Mouse (Mus musculus): ENCODE results near the gene Agpat3.

The Agpat3 gene

DNA sequence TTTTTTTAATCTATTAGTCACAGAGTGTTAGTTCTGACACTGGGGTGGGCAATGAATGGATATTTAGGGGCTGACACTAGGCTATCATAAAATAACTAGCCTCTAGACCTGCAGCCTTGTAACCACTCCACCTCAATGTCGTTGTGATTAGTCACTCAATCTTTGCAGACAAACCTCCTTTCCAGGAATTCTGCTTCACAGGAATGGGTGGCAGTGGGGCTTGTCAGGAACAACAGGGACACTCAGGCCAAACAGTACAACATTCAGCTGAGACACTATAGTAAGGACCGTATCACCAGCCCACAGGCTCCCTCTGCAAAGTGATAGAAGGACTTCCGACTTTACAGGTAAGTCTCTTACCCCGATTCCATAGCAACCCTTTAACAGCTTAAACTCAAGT is 105.6 kb downstream of the Agpat3 start:
- no peak for DNase-seq

- DNase-seq, result no peak
Measured at GRCm38 (mm10) chr10:78245225-78245547, 107.1 kb downstream of the Agpat3 start.

GRCm38 (mm10) chr10:78244438-78245224 is 107.7 kb downstream of the Agpat3 start, which contains the start of gene Trappc10:
Trappc10 (minus strand) TSS chr10:78244641.
- peak; percentile 91 for DNase-seq

DNA sequence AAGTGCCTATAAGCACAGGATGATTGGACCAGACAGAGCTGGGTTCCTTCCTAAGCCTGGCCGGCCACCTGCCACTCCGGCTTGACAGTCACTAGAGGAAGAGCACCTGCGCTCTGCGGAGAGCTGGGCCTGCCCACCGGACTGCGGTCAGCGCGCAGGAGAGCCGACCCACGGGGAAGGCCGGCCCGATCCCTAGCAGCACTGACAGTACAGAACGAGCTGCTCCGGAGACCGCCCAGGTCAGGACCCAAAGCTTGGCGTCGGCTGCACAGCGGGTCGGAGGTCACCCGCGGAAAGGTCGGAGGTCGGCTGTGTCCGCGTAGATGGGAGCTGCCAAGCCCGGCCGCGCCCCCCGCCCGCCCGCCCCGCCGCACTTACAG is 108.2 kb downstream of the Agpat3 start:
- DNase-seq, result peak; percentile 74

- DNase-seq, result no peak
Measured at GRCm38 (mm10) chr10:78238926-78239325, 113.4 kb downstream of the Agpat3 start.

- no peak for DNase-seq
Measured at GRCm38 (mm10) chr10:78238297-78238696, 114.0 kb downstream of the Agpat3 start.

DNA sequence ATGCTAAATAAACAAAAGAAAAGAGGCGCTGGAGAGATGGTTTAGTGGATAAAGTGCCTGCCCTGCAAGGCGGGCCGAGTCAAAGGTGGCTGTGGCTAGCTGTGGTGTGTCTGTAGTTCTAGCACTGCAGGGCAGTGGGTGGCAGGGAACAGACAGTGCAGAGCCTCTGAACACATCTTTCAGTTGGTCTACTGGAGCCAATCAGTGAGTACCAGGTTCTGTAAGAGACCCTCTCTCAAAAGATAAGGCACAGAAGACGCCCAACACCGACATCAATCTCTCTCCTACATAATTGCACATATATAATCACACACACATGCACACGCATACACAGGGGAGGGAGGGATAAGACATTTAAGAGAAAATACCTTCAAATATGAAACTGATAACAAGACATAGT is 114.5 kb downstream of the Agpat3 start:
- DNase-seq, result no peak

- DNase-seq, result no peak
Measured at GRCm38 (mm10) chr10:78236885-78237629, 115.2 kb downstream of the Agpat3 start.

DNA sequence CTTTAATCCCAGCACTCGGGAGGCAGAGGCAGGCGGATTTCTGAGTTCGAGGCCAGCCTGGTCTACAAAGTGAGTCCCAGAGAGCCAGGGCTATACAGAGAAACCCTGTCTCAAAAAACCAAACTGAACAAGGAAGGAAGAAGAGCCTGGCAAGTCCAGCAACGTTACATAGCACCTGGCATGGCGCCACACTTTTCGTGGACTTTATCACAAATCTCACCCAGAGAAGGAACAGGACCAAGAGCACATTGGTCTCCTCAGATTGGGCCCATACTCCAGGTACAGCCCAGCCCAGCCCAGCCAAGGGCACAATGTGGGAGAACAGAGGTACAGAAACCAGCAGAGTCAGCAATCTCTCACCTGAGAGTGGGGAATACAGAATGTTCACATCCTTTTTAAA is 118.5 kb downstream of the Agpat3 start:
- DNase-seq, result peak; percentile 48

- no peak for DNase-seq
Measured at GRCm38 (mm10) chr10:78233161-78233560, 119.1 kb downstream of the Agpat3 start.

DNA sequence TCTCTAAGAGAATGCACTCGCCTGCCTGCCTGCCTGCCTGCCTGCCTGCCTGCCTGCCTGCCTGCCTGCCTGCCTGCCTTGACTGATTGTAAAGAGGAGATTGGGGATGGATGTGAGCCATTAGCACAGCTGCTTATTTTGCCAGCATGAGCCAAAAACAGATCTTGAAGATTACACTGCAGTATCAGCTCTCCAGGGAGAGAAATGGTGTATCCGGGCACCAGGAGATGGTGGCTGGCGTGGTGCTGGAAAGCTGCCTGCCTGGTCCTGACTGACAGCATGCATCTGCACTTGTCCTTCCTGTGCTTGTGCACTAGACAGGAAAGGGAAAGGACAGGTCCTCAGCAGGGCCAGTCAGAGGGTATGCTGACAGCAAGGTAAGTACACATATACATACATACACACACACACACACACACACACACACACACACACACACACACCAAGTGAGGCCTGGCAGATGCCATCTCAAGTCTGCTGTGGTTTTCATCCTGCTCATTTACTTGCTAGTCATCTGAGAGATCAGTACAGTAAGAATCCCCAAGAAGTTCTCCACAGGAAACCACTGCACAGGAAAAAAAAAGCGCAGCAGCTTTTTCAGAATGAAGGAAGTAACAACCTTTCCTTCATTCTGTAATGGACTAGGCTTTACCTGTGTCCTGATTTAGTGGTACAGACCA is 119.8 kb downstream of the Agpat3 start:
- DNase-seq, result no peak

DNA sequence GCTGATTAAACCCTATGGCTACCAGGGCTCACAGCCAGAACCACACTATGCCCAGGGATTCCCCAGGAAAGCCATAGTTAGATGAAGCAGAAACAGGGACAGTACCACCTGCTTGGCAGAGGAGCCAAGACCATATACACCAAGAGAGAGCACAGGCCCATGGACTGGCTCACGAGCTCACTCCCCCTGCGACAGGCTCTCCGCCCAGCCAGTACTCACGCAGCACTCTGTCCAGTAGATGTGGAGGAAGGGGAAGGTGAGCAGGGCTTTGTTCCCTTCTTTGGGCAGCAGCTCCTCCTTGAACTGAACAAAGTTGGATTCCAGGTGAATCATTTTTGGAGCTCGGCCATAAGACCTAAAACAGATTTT is 123.7 kb downstream of the Agpat3 start:
- DNase-seq, result no peak

- DNase-seq, result peak; percentile 24
Measured at GRCm38 (mm10) chr10:78227875-78228559, 124.3 kb downstream of the Agpat3 start.

GRCm38 (mm10) chr10:78224136-78224535 is 128.2 kb downstream of the Agpat3 start:
- DNase-seq, result no peak

GRCm38 (mm10) chr10:78222908-78223307 is 129.4 kb downstream of the Agpat3 start:
- no peak for DNase-seq

- no peak for DNase-seq
Measured at GRCm38 (mm10) chr10:78221315-78221714, 131.0 kb downstream of the Agpat3 start.

- no peak for DNase-seq
Measured at GRCm38 (mm10) chr10:78219528-78219927, 132.8 kb downstream of the Agpat3 start.

Data from kidney, postnatal 10 days (tissue).